In genomic region chr10:77370129-77370528, GRCm38 (mm10) we compare ENCODE assay signal across 18 mouse cellular contexts.
"Had no signal": no experiment of that assay in that cellular context is flagged by ENCODE, and none has a peak within 500 bp of the region (broad histone marks: within the 10 kb centered on the region; RNA-seq: fewer than 3 reads in every experiment).

No protein-coding gene starts in this region.

- H3K27me3 ChIP-seq: midbrain, embryonic 13.5 days; midbrain, embryonic 15.5 days; neural tube, embryonic 13.5 days; neural tube, embryonic 15.5 days had no signal

- H3K27ac ChIP-seq: liver, embryonic 14.5 days; midbrain, embryonic 13.5 days; midbrain, embryonic 15.5 days; neural tube, embryonic 13.5 days; neural tube, embryonic 15.5 days had no signal

- H3K36me3 ChIP-seq: midbrain, embryonic 13.5 days; midbrain, embryonic 15.5 days; neural tube, embryonic 13.5 days; neural tube, embryonic 15.5 days had no signal

- DNase-seq: lung, adult 18-20 months; lung, embryonic 14.5 days; lung, postnatal 10 days; lung, postnatal 4 days; retina, postnatal 1 day; right cerebral cortex, adult 18-20 months; right cerebral cortex, postnatal 14 days; spleen, adult 18-20 months; thymus, adult 18-20 months; thymus, postnatal 14 days; thymus, postnatal 36 days had no signal

- H3K9me3 ChIP-seq: midbrain, embryonic 13.5 days; midbrain, embryonic 15.5 days; neural tube, embryonic 13.5 days; neural tube, embryonic 15.5 days had no signal

- H3K4me2 ChIP-seq: lung, embryonic 14.5 days; midbrain, embryonic 11.5 days; midbrain, embryonic 13.5 days; midbrain, embryonic 15.5 days; neural tube, embryonic 13.5 days; neural tube, embryonic 15.5 days had no signal

- H3K4me1 ChIP-seq: neural tube, embryonic 13.5 days had no signal

- H3K4me3 ChIP-seq: midbrain, embryonic 13.5 days; midbrain, embryonic 15.5 days; myocyte; neural tube, embryonic 13.5 days; neural tube, embryonic 15.5 days had no signal

- H3K9ac ChIP-seq: liver, embryonic 14.5 days; lung, embryonic 14.5 days; midbrain, embryonic 13.5 days; midbrain, embryonic 15.5 days; neural tube, embryonic 13.5 days; neural tube, embryonic 15.5 days had no signal

- ATAC-seq: midbrain, embryonic 13.5 days; midbrain, embryonic 15.5 days had no signal
